Mouse (Mus musculus) testis, postnatal 14 days (tissue): Measurements from ENCODE around the gene Nek7.

Experiments
- DNase-seq: peaks from one replicate; pipeline ENCODE4 v3.0.0; 2021; ENCODE audit warnings: low spot score

Gene Nek7

DNA sequence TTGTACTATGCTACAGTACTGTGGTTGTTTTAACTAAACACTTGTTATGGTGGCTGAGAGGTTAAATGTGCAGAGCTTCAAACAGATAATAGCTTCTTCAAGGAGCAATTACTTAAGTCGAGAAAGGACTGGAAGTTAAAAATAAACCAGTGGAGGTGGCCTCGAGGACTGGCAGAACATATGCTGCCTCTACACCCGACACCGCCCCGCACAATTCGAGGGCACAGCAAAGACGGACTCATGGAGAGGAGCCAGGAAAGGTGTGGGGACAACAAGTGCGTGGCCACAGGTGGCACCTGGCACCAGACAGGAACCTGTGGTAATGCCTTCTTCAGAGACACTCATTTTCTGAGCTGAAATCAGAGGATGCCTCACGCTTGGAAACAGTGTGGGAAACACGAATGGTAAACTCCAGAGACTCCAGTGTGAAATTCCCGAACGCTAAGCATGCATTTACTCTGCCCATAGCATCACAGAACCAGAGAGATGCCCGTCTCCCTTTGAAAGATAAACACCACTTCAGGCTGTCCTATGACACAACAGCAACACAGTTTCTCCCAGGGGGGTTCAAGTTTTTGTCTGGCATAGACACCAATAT lies 112.4 kb downstream of the Nek7 start:
- DNase-seq, result no peak

DNA sequence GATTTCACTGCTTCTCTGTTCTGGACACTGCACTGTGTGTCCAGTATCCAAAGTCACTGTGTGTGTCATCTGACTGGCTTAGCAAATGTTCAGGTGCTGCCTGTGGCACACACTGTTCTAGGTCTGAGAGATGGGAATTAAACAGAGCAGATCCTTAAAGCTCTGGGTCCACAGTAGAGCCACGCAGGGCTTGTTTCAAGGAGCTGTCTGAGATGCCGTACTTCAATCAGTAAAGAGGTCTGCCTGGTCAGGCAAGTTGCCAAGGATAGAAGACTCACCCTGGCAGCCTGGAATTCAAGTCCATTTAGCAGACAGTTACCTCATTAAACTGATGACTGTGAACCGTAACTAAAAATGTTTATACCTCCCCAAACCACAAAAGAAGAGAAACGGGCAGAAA lies 112.9 kb downstream of the Nek7 start:
- DNase-seq, result no peak

DNA sequence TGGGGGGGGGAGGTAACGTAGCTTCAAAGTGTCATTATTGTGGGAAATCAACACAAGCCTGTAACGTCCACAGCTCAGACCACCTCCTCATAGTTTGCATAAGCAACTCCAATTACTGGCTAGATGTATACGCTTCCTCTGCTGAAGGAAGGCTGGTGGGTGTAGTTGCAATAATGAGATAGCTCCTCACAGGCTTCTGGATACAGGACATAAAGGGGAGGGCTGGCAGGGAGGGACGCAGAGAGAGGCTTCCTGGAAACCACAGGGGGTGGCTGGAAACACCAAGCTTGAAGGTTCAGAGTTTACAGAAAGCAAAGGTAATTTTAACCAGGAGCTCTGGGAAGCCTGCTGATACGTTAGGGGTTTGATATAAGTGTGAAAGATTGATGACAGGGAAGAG lies 115.7 kb downstream of the Nek7 start:
- no peak for DNase-seq

DNA sequence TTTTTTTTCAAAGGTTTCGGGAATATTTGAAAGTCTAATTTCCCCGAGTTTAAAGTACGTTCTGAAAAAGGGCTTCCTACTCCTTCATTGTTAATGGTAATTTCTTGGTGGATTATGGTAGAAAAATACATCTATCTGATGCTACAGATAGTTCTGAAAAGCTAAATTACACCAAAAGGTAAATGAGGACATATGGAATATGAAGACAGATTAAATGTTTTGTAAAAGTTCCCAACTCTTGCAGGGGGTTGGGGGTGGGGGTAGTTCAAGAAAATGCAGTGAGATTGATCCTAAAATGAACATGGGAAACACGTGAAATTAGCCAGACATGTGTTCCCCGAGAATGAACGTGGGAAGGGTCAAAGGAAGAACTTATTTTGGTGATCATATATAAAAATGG lies 119.2 kb downstream of the Nek7 start:
- no peak for DNase-seq

DNA sequence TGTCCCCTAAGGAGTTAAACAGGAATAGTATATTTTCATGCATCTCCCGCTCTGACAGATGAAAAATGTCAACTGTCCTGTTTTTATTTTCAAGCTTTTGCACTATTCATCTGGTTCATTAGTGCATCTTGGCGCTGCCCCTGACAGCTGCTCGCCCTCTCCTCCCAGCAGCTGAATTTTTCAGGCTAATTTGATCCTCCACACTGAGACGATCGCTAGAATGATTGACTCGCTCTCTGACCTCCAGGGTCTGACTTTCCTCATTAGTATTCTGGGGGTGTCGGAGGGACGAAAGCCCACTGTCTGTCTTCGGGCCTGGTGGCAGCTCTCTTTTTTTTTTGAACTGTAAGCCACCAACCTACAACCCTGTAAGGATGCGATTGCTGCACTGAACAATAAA lies 119.8 kb downstream of the Nek7 start:
- no peak for DNase-seq

DNA sequence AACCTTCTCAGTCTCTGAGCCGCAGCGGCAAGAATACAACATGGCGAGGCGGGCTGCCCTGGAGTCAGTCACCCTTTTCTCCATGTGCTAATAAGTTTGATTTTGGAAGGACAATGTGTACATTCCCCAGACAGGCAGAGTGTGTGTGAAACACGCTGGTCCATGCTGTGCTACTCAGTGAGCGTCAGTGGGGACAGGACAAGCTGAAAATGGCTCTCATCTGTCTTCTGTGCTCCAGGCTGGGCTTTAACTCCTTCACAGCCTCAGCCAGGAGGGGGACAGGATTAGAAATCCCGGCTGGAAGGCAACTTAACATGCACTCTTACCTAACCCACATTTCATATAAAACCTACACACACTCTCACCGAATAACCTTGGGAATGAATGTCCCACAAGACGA lies 120.5 kb downstream of the Nek7 start:
- no peak for DNase-seq

DNA sequence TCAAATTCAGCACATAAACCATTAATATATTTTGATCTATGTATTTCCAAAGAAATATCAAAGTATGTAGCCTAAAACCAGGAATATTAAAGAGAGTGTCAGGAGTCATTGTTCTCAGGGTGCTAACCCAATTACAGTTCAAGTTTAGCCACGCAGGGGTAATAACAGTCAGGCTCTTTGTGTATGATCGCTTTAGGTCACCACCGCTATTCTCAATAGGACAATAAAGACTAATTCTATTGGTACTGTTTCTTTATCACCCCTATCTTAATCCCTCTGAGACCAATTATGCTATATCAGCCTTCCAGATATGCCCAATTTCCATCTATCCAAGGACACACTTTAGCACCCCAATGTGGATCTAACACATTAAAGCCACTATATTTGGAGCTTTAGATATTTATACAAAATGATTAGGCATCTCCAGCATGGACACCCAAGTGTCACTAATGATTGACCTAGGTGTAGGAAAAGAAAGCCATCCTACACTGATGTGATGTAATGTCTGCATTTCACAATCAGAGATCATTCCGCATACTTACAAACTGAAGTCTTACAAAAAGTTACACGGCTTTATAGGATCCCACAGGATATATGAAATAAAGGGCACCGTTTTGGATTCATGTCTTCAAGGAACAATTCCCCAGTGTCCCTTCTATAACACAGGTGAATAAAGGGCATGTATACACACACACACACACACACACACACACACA lies 128.4 kb downstream of the Nek7 start:
- DNase-seq, result no peak

DNA sequence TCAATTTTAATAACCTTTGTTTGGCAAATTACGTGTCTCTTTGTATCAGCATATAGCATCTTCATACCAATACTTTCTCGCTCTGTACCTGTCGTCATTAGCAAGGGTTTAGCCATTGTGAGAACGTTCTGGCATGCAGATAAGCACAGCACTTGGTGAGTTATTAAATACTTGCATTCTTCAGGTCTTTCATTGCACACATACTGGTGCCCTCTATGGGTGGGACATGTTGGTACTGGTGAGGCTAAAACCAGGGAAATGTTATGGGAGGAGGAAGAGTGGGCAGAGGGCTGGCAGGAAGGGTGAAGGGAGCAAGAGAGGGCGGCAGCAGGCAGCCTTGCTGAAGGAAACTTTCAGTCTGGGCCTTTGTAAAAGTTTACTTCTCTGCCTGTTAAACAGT lies 132.4 kb downstream of the Nek7 start:
- DNase-seq, result no peak

DNA sequence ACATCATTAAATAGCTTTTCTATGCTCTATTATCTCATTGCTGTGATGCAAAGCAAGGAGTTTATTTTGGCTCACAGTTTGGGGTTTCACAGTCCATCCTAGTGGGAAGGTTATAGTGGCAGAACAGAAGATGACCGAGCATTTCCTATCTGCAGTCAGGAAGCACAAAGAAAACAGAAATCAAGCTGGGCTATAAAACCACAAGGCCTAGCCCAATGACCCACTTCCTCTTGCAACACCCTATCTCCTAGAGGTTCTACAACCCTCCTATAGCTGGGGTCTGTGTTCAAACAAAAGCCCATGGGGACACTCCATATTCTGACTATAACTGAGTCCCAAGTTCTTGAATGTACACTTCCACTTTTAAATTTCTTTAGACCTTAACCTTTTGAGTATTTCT lies 139.2 kb downstream of the Nek7 start:
- DNase-seq, result no peak

DNA sequence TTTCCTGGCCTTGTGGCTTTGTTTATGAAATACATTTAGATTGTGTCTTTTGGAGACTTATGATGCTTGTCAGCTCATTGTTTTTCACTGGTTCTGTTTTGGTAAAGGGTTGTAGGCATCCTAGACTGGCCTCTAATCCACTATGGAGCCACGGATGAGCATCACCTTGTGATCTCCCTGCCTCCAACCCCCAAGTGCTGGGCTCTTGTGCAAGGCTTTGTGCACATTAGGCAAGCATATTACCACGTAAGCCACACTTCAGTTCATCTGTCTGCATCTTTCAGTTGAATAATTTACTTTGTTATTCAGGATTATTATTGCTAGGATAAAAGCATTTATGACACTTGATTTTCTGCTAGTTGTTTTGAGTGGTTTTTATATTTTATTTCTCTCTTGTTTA lies 154.6 kb downstream of the Nek7 start:
- no peak for DNase-seq

DNA sequence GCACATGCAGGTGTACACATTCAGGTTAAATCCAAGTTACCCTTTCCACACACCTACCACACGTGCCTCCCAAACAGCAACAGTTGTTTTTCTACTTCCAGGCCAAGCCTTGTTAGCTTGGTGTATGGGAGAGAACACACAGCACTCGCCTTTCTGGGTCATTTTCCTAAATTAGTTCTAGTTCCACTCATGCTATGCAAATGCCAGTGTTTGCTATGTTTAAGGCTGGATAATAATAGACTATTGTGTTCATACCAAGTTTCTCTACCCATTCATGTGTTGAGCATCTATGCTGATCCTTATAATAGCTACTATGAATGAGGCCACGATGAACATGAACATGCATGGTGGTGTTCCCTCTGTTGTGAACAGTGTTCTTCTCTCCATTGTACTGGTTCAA lies 158.5 kb downstream of the Nek7 start:
- DNase-seq, result no peak

DNA sequence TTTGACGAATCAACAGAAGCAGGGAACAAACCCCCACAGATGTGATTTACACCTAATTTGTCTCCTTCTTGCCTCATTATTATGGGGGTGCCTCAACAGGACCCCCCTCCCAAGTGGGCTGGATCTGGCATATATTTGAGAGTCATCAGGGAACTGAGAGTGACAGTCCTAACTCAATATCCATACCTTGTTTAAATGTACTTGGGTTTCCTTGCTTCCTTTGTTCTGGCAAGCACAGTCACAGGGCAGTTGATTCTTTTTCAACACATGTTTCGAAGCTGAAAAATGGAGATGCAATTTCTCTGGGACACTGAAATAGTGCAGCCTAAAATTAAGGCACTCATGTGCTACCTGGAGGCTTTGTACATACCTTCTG lies 170.5 kb downstream of the Nek7 start:
- no peak for DNase-seq

DNA sequence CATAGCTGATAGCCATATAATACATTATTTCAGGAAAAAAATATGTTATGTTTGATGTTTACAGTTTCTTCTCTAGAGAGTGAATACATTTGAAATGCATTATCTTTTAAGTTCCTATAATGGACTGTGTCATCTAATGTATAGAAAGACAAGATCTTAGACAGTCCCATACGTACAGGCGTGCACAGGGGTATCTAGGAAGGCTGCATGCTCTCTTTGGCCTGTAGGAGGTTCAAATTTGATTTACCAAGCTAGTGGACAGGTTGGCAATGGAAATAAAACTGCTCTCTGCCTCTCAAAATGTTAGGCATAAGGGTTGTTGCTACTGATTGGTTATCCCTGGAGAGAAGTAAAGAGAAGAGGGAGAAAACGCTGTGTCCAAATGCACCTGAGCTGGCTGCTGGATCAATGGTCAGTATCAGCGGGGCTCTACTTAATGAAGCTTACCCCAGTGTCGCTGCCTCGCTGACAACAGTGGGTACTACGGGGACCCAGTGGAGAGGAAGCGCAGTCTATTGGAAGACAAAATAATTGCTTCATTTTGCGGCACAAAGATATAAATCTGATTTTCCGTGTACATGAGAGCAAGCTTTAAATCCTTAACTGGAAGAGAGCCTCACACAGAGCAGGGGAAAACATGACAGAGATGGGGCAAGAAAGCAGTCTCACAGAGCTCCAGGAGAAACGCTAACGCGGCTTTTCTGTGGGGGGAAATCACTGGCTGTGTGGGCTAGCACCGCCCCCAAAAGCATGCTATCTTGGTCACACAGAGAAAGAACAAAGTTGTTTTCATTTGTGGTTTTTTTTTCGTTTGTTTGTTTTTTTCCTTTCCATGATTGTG lies 171.1 kb downstream of the Nek7 start:
- DNase-seq, result no peak

DNA sequence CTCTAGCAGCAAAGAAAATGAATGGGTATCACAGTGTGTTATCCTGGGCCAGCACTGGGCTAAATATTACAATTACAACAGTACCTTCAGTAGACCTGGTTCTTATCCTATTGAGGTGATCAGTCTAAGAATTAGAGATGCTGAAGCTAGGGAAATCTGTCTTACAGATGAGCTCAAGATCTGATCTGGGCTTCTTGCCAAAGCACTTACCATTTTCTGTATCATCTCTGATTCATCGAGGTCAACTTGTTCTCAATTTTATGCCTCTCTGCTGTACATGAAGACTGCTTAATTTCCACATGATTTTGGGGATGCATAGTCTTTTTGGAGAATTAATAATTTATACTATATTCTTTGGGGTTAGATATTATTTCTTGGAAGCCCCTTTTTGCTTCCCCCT lies 173.1 kb downstream of the Nek7 start:
- no peak for DNase-seq
